Mouse (Mus musculus): ENCODE results near the gene Defb15. TPM values are rescaled to one million over a fixed set of nuclear protein-coding genes. Genes with fewer than 3 reads are reported as not detected.
"Not testable (repeated sequence)": the region's sequence is repeated elsewhere in the genome, so short reads cannot be mapped to it uniquely, and the experiment has no call there.

The Defb15 gene
- total and polyA plus RNA-seq, 2 experiments: not detected

DNA sequence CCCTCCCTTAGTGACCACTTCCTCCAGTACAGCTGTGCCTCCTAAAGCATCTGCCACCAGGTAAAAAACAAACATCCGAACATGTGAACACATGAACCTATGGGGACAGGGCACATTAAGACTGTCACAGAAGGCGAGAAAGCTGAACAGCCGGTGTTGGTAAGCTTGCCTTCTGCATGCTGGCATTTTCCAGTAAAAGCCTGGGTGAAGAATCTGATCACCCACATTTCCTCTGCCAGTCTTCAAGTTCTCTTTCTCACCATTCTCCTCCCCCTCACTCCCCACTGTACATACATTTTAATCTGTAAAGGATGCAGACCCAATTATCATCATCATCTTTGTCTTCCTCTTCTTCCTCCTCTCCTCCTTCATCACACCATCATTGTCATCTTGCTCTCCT, 16.9 kb downstream of the Defb15 start:
- no peaks in the 10 kb centered on the region for H3K27me3 ChIP-seq (ENCODE audit: control insufficient read depth, insufficient read depth, low read length)
- WGBS: 87% methylated on average over 3 of the region's 3 CpGs
- H3K4me1 ChIP-seq (ENCODE audit: control insufficient read depth, insufficient read depth, low read length): no peaks in the 10 kb centered on the region
- no peak overlapping the region for H3K4me3 ChIP-seq (ENCODE audit: insufficient read depth, low read depth, low read length)
- no peak for TF ChIP-seq POLR2A (IDR thresholded peaks at IDR 0.05; ENCODE audit: extremely low read depth, insufficient read depth, low read length)
- no peak for TF ChIP-seq CTCF (IDR thresholded peaks at IDR 0.05; ENCODE audit: low read depth, low read length)
- H3K27ac ChIP-seq (replicated peaks; ENCODE audit: insufficient read depth, low read depth, low read length): no peak overlapping the region
- H3K9ac ChIP-seq (ENCODE audit: low read depth, low read length): no peak overlapping the region
- H3K36me3 ChIP-seq (ENCODE audit: control insufficient read depth, insufficient read depth, low read length): no peaks in the 10 kb centered on the region
- no peaks in the 10 kb centered on the region for H3K79me2 ChIP-seq (ENCODE audit: control insufficient read depth, insufficient read depth, low read length)
- no peak for DNase-seq (ENCODE audit: extremely low read depth, low read depth, low spot score)

DNA sequence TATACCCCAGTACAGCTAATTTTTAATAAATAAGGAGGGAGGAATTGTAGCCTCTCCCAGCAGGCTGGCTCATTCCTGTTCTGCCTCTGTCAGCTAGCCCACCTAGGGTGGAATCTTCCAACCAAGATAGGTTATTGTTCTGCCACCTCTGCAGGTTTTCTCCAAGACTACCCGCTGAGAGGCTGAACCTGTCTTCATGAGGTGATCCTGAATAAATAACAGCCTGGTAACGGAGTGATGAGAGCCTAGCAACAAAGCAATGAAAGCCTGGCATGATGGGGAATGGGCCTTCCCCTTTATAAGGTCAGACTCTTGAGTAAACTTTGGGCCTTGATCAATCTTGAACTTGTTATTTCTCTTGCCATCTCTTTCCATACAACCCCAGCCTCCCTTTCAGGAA, 20.0 kb downstream of the Defb15 start:
- TF ChIP-seq CTCF (IDR thresholded peaks at IDR 0.05; ENCODE audit: low read depth, low read length): no peak
- TF ChIP-seq POLR2A (IDR thresholded peaks at IDR 0.05; ENCODE audit: extremely low read depth, insufficient read depth, low read length): no peak
- Histone ChIP-seq H3K4me1 (ENCODE audit: control insufficient read depth, insufficient read depth, low read length) (no peaks in the 10 kb centered on the region), H3K36me3 (ENCODE audit: control insufficient read depth, insufficient read depth, low read length) (no peaks in the 10 kb centered on the region), H3K27me3 (ENCODE audit: control insufficient read depth, insufficient read depth, low read length) (no peaks in the 10 kb centered on the region), H3K27ac (replicated peaks; ENCODE audit: insufficient read depth, low read depth, low read length) (no peak overlapping the region), H3K4me3 (ENCODE audit: insufficient read depth, low read depth, low read length) (no peak overlapping the region), H3K9ac (ENCODE audit: low read depth, low read length) (no peak overlapping the region), H3K79me2 (ENCODE audit: control insufficient read depth, insufficient read depth, low read length) (no peaks in the 10 kb centered on the region)
- no peak for DNase-seq (ENCODE audit: extremely low read depth, low read depth, low spot score)
- 25% methylated on average over 2 of the region's 2 CpGs for WGBS

DNA sequence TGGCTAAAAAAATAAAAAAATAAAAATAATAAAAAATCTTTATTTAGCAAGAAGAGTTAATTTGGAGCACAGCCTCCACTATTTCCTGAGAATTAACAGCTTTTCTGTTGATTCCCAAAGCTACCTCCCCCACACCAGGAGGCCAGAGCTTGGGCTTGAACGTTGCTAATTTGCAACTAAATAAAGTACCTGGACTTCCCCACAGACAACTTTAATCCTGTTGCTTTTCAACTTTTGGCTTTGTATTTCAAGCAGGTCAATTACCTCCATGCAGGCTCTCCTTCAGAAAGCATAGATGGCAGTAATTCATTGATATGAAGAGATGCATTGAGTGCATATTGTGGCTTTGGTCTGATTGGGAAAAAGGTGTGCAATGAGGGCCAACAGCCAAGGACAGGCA, 20.6 kb downstream of the Defb15 start:
- Histone ChIP-seq H3K9ac (ENCODE audit: low read depth, low read length) (no peak overlapping the region), H3K4me3 (ENCODE audit: insufficient read depth, low read depth, low read length) (no peak overlapping the region), H3K27ac (replicated peaks; ENCODE audit: insufficient read depth, low read depth, low read length) (no peak overlapping the region), H3K27me3 (ENCODE audit: control insufficient read depth, insufficient read depth, low read length) (no peaks in the 10 kb centered on the region), H3K36me3 (ENCODE audit: control insufficient read depth, insufficient read depth, low read length) (no peaks in the 10 kb centered on the region), H3K79me2 (ENCODE audit: control insufficient read depth, insufficient read depth, low read length) (no peaks in the 10 kb centered on the region), H3K4me1 (ENCODE audit: control insufficient read depth, insufficient read depth, low read length) (no peaks in the 10 kb centered on the region)
- TF ChIP-seq CTCF (IDR thresholded peaks at IDR 0.05; ENCODE audit: low read depth, low read length): no peak
- no peak for TF ChIP-seq POLR2A (IDR thresholded peaks at IDR 0.05; ENCODE audit: extremely low read depth, insufficient read depth, low read length)
- 25% methylated on average over 1 of the region's 1 CpGs for WGBS
- no peak for DNase-seq (ENCODE audit: extremely low read depth, low read depth, low spot score)

DNA sequence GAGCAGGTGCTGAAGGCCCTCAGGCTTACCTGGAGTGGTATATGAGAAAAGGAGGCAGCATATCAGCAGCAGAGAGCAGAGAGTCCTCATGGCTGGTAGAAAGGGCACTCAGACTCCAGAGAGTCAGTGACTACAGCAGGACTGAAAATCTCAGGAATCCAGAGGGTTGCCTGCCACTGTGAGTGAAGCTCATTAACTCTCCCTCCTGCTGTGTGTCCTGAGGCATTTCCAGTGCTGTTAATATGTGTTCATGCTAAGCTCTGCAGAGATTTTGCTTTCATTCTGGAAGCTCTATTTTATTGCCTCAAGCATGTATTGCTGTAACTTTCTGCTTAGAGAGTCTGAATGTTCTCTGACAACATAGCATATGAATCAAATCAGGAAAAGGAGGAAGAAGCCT, 26.2 kb downstream of the Defb15 start, which contains the start of gene Defb11:
TSS of gene Defb11 (minus strand) at position 123 of the 400 bp plus-strand sequence.
- H3K79me2 ChIP-seq (ENCODE audit: control insufficient read depth, insufficient read depth, low read length); H3K4me3 ChIP-seq (ENCODE audit: insufficient read depth, low read depth, low read length); H3K36me3 ChIP-seq (ENCODE audit: control insufficient read depth, insufficient read depth, low read length); H3K4me1 ChIP-seq (ENCODE audit: control insufficient read depth, insufficient read depth, low read length); DNase-seq (ENCODE audit: extremely low read depth, low read depth, low spot score); H3K27me3 ChIP-seq (ENCODE audit: control insufficient read depth, insufficient read depth, low read length); H3K27ac ChIP-seq (replicated peaks; ENCODE audit: insufficient read depth, low read depth, low read length); H3K9ac ChIP-seq (ENCODE audit: low read depth, low read length): not testable (repeated sequence)

DNA sequence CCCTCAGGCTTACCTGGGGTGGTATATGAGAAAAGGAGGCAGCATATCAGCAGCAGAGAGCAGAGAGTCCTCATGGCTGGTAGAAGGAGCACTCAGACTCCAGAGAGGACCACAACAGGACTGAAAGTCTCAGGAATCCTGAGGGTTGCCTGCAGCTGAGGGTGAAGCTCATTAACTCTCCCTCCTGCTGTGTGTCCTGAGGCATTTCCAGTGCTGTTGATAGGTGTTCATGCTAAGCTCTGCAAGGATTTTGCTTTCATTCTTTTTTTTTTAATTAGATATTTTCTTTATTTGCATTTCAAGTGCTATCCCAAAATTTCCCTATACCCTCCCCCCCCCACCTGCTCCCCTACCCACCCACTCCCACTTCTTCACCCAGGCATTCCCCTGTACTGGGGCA, 47.2 kb downstream of the Defb15 start, which contains the start of gene Defb9:
TSS of gene Defb9 (minus strand) at position 101 of the 400 bp plus-strand sequence.
- not testable (repeated sequence) for H3K79me2 ChIP-seq (ENCODE audit: control insufficient read depth, insufficient read depth, low read length); H3K27ac ChIP-seq (replicated peaks; ENCODE audit: insufficient read depth, low read depth, low read length); H3K9ac ChIP-seq (ENCODE audit: low read depth, low read length); H3K4me3 ChIP-seq (ENCODE audit: insufficient read depth, low read depth, low read length); H3K27me3 ChIP-seq (ENCODE audit: control insufficient read depth, insufficient read depth, low read length); H3K36me3 ChIP-seq (ENCODE audit: control insufficient read depth, insufficient read depth, low read length); DNase-seq (ENCODE audit: extremely low read depth, low read depth, low spot score); H3K4me1 ChIP-seq (ENCODE audit: control insufficient read depth, insufficient read depth, low read length)

Other genes with a start within 250 kb of the Defb15 start
- not detected in 2 replicates for gene AY761184, start 229.1 kb downstream of the Defb15 start, total RNA-seq (2014; rRNA removed)
- gene AY761184, start 229.1 kb downstream of the Defb15 start, polyA plus RNA-seq (2012; rRNA removed): not detected in 2 replicates
- not detected in 2 replicates for gene Defa24, start 198.2 kb downstream of the Defb15 start, total RNA-seq (2014; rRNA removed)
- not detected in 2 replicates for gene Defa24, start 198.2 kb downstream of the Defb15 start, polyA plus RNA-seq (2012; rRNA removed)
- gene Defb50, start 109.2 kb downstream of the Defb15 start, total RNA-seq (2014; rRNA removed): not detected in 2 replicates
- not detected in 2 replicates for gene Defb50, start 109.2 kb downstream of the Defb15 start, polyA plus RNA-seq (2012; rRNA removed)
- gene Defb2, start 92.8 kb downstream of the Defb15 start, total RNA-seq (2014; rRNA removed): not detected in 2 replicates
- not detected in 2 replicates for gene Defb2, start 92.8 kb downstream of the Defb15 start, polyA plus RNA-seq (2012; rRNA removed)
- not detected in 2 replicates for gene Defb10, start 73.8 kb downstream of the Defb15 start, total RNA-seq (2014; rRNA removed)
- not detected in 2 replicates for gene Defb10, start 73.8 kb downstream of the Defb15 start, polyA plus RNA-seq (2012; rRNA removed)
- gene Defb9, start 47.3 kb downstream of the Defb15 start, total RNA-seq (2014; rRNA removed): not detected in 2 replicates
- gene Defb9, start 47.3 kb downstream of the Defb15 start, polyA plus RNA-seq (2012; rRNA removed): not detected in 2 replicates
- not detected in 2 replicates for gene Defb11, start 26.3 kb downstream of the Defb15 start, total RNA-seq (2014; rRNA removed)
- not detected in 2 replicates for gene Defb11, start 26.3 kb downstream of the Defb15 start, polyA plus RNA-seq (2012; rRNA removed)
- gene Defb35, start 5.6 kb upstream of the Defb15 start, total RNA-seq (2014; rRNA removed): not detected in 2 replicates
- not detected in 2 replicates for gene Defb35, start 5.6 kb upstream of the Defb15 start, polyA plus RNA-seq (2012; rRNA removed)
- gene Defb13, start 14.1 kb upstream of the Defb15 start, total RNA-seq (2014; rRNA removed): not detected in 2 replicates
- gene Defb13, start 14.1 kb upstream of the Defb15 start, polyA plus RNA-seq (2012; rRNA removed): not detected in 2 replicates
- gene Fam90a1a, start 26.0 kb upstream of the Defb15 start, total RNA-seq (2014; rRNA removed): not detected in 2 replicates
- gene Fam90a1a, start 26.0 kb upstream of the Defb15 start, polyA plus RNA-seq (2012; rRNA removed): not detected in 2 replicates
- not detected in 2 replicates for gene Ccdc70, start 37.1 kb upstream of the Defb15 start, total RNA-seq (2014; rRNA removed)
- gene Ccdc70, start 37.1 kb upstream of the Defb15 start, polyA plus RNA-seq (2012; rRNA removed): not detected in 2 replicates
- 9.8 and 14.5 TPM in 2 replicates for gene Atp7b, start 127.6 kb upstream of the Defb15 start, total RNA-seq (2014; rRNA removed)
- gene Atp7b, start 127.6 kb upstream of the Defb15 start, polyA plus RNA-seq (2012; rRNA removed): 10.7 and 12.5 TPM in 2 replicates
- 15.2 and 22.2 TPM in 2 replicates for gene Alg11, start 128.0 kb upstream of the Defb15 start, total RNA-seq (2014; rRNA removed)
- gene Alg11, start 128.0 kb upstream of the Defb15 start, polyA plus RNA-seq (2012; rRNA removed): 4.8 and 11.6 TPM in 2 replicates
- gene Nek5, start 192.3 kb upstream of the Defb15 start, total RNA-seq (2014; rRNA removed): 0.20 and 0.28 TPM in 2 replicates
- 0.04 and 0.10 TPM in 2 replicates for gene Nek5, start 192.3 kb upstream of the Defb15 start, polyA plus RNA-seq (2012; rRNA removed)
- 1.1 and 1.5 TPM in 2 replicates for gene Nek3, start 233.7 kb upstream of the Defb15 start, total RNA-seq (2014; rRNA removed)
- gene Nek3, start 233.7 kb upstream of the Defb15 start, polyA plus RNA-seq (2012; rRNA removed): 0.56 and 0.71 TPM in 2 replicates

All from liver, adult 2 months (tissue).